Mouse (Mus musculus): ENCODE data around the gene Hist1h2ad. TPM values are rescaled to one million over a fixed set of nuclear protein-coding genes. Genes with fewer than 3 reads are reported as not detected.
"Not testable (repeated sequence)": the region's sequence is repeated elsewhere in the genome, so short reads cannot be mapped to it uniquely, and the experiment has no call there.

Gene Hist1h2ad
- polyA plus RNA-seq, 1 experiment from 2014 or later = 2.7 TPM

DNA sequence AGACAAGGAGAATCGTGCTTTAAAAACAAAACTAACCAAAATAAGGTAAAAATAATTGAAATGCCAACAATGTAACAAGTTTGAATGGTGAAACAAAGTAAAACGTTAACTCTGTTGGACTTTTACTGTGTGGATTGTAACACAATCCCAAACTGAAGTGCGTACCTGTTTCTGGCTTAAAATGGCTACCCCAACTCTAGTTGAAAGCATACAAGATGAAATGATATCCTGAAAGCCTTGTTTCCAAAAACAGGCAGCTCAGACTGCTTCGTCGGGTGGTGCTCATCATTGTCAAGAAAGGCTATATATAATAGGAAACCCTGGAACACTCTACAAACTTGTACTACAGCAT, 12.7 kb upstream of the Hist1h2ad start:
- H3K36me3 ChIP-seq (ENCODE audit: control insufficient read depth, insufficient read depth, low read length); ATAC-seq; H3K9me3 ChIP-seq (ENCODE audit: control insufficient read depth, low read length); H3K4me1 ChIP-seq (ENCODE audit: control insufficient read depth, insufficient read depth, low read length); H3K27me3 ChIP-seq (replicated peaks; ENCODE audit: control insufficient read depth, insufficient read depth, low read length): not testable (repeated sequence)
- Histone ChIP-seq H3K27ac (ENCODE audit: low read length) (peak overlapping the region; percentile 96), H3K4me3 (ENCODE audit: low read length) (peak overlapping the region; percentile 45), H3K4me2 (ENCODE audit: low read depth, low read length) (peak overlapping the region; percentile 62), H3K9ac (ENCODE audit: low read depth, low read length) (0 out of 2 replicates have a peak overlapping the region, but pooled peaks have one; percentile 60)
- WGBS = 2% methylated on average over 2 of the region's 5 CpGs

DNA sequence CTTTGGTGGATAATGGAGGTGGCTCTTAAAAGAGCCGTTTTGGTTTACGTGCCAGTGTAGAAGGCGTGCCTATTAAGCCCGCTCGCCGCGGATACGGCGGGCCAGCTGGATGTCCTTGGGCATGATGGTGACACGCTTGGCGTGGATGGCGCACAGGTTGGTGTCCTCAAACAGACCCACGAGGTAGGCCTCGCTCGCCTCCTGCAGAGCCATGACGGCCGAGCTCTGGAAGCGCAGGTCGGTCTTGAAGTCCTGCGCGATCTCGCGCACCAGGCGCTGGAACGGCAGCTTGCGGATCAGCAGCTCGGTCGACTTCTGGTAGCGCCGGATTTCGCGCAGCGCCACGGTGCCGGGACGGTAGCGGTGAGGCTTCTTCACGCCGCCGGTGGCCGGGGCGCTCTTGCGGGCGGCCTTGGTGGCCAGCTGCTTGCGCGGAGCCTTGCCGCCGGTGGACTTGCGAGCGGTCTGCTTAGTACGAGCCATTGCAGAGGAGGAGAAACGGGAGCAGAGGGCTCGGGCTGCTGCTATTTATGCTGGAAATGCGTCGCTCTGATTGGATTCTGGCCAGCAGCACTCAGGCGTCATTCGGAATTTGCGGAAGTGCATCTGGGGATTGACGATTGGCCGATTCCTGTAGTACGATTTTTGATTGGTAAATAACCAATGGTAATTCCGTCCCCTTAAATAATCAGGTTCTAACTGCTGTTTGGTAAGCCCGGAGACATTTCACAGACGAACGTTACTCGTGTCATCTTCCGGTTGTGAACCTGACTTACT, 12.1 kb upstream of the Hist1h2ad start, which contains the start of gene Hist1h3e:
Hist1h3e (minus strand) TSS at position 487 of the 777 bp plus-strand sequence.
- not testable (repeated sequence) for H3K27me3 ChIP-seq (replicated peaks; ENCODE audit: control insufficient read depth, insufficient read depth, low read length); H3K36me3 ChIP-seq (ENCODE audit: control insufficient read depth, insufficient read depth, low read length); H3K4me1 ChIP-seq (ENCODE audit: control insufficient read depth, insufficient read depth, low read length); H3K9me3 ChIP-seq (ENCODE audit: control insufficient read depth, low read length)
- Histone ChIP-seq H3K4me3 (ENCODE audit: low read length) (peak within 1 kb of the TSS; percentile 45), H3K27ac (ENCODE audit: low read length) (peak within 1 kb of the TSS; percentile 96), H3K9ac (ENCODE audit: low read depth, low read length) (peak within 1 kb of the TSS; percentile 60), H3K4me2 (ENCODE audit: low read depth, low read length) (peak within 1 kb of the TSS; percentile 62)
- ATAC-seq = peak; percentile 95
- under 1% methylated on average over 52 of the region's 67 CpGs for WGBS

- Histone ChIP-seq H3K36me3 (ENCODE audit: control insufficient read depth, insufficient read depth, low read length) (no peaks in the 10 kb centered on the region), H3K4me1 (ENCODE audit: control insufficient read depth, insufficient read depth, low read length) (no peaks in the 10 kb centered on the region; the same call in 1 of the 2 replicates), H3K9me3 (ENCODE audit: control insufficient read depth, low read length) (no peaks in the 10 kb centered on the region), H3K9ac (ENCODE audit: low read depth, low read length) (peak overlapping the region; percentile 60; the same call in 1 of the 2 replicates), H3K4me3 (ENCODE audit: low read length) (peak overlapping the region; percentile 45), H3K27ac (ENCODE audit: low read length) (peak overlapping the region; percentile 96), H3K27me3 (replicated peaks; ENCODE audit: control insufficient read depth, insufficient read depth, low read length) (no peaks in the 10 kb centered on the region), H3K4me2 (ENCODE audit: low read depth, low read length) (peak overlapping the region; percentile 62)
- peak; percentile 45 for ATAC-seq
- WGBS = 2% methylated on average over 18 of the region's 18 CpGs
Observed at GRCm38 (mm10) chr13:23562699-23563462, 11.3 kb upstream of the Hist1h2ad start.

DNA sequence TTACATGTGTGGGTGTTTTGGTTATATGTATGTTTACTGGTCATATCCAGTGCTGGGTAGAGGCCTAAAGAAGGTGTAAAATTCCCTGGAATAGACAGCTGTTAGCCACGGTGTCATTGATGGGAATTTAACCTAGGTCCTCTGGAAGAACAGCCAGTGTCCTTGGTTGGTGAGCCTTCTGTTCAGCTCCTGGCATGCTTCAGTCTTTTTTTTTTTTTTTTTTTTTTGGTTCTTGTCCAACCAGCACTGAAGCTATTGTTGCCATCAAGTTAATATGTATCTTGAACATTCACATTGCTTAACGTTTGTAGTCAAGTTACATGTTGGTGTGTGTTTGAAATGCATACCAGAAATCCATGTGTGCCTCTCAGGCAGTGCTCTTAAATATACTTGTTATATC, 9.7 kb upstream of the Hist1h2ad start:
- H3K27me3 ChIP-seq (replicated peaks; ENCODE audit: control insufficient read depth, insufficient read depth, low read length) = no peaks in the 10 kb centered on the region
- no peak overlapping the region for H3K9ac ChIP-seq (ENCODE audit: low read depth, low read length)
- no peak for ATAC-seq
- no peaks in the 10 kb centered on the region; the same call in 1 of the 2 replicates for H3K4me1 ChIP-seq (ENCODE audit: control insufficient read depth, insufficient read depth, low read length)
- H3K4me2 ChIP-seq (ENCODE audit: low read depth, low read length) = no peak overlapping the region
- H3K9me3 ChIP-seq (ENCODE audit: control insufficient read depth, low read length) = no peaks in the 10 kb centered on the region
- no peaks in the 10 kb centered on the region for H3K36me3 ChIP-seq (ENCODE audit: control insufficient read depth, insufficient read depth, low read length)
- H3K27ac ChIP-seq (ENCODE audit: low read length) = no peak overlapping the region
- no peak overlapping the region for H3K4me3 ChIP-seq (ENCODE audit: low read length)
- 85% methylated on average over 2 of the region's 2 CpGs for WGBS

DNA sequence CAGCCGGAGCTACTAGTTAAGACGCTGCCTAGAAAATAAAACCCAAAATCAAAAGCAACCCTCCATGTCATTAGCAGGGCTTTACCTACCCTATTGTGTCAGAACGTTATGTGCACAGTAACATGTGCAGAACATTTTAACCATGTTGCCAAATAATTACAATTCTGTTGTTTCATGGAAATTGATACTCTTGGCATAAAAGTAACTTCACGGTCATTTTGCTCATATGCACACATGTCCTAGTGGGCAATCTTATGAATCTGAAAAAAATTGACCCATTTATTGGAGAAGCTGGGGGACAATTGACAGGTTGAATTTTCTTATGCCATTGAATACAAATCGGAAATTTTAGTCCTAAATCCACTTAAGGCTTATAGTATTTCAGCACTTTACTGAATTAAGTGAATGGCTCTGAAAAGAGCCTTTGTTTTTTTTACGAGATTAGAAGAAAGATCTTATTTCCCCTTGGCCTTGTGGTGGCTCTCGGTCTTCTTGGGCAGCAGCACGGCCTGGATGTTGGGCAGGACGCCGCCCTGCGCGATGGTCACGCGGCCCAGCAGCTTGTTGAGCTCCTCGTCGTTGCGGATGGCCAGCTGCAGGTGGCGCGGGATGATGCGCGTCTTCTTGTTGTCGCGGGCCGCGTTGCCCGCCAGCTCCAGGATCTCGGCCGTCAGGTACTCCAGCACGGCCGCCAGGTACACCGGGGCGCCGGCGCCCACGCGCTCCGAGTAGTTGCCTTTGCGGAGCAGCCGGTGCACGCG, 3.7 kb upstream of the Hist1h2ad start:
- H3K9me3 ChIP-seq (ENCODE audit: control insufficient read depth, low read length); H3K27me3 ChIP-seq (replicated peaks; ENCODE audit: control insufficient read depth, insufficient read depth, low read length); H3K4me1 ChIP-seq (ENCODE audit: control insufficient read depth, insufficient read depth, low read length); H3K36me3 ChIP-seq (ENCODE audit: control insufficient read depth, insufficient read depth, low read length); ATAC-seq: not testable (repeated sequence)
- 2% methylated on average over 25 of the region's 41 CpGs for WGBS
- Histone ChIP-seq H3K27ac (ENCODE audit: low read length) (peak overlapping the region; percentile 96), H3K4me2 (ENCODE audit: low read depth, low read length) (peak overlapping the region; percentile 56), H3K9ac (ENCODE audit: low read depth, low read length) (peak overlapping the region; percentile 64), H3K4me3 (ENCODE audit: low read length) (peak overlapping the region; percentile 43)

DNA sequence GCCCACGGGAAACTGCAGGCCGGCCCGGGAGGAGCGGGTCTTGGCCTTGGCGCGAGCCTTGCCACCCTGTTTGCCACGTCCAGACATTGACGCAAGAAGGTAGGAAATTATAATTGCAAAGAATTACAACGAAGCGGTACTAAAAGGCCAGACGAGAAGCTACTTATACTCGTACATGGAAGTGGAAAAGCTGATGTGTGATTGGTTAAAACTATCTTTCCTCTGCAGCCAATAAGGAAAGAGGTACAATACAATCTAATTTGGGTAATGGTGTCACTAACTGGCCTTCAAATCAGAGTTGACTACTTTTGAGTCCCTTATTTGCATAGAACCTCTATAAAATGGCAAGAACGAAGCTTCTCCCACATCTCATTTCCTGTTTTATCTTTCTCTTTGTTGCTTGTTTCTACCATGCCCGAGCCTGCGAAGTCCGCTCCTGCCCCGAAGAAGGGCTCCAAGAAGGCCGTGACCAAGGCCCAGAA, 3.1 kb upstream of the Hist1h2ad start, which contains the start of the genes Hist1h2ae and Hist1h2bg:
Hist1h2ae (minus strand) TSS at position 199 of the 482 bp plus-strand sequence.
Hist1h2bg (plus strand) TSS at position 375 of the 482 bp plus-strand sequence.
- Histone ChIP-seq H3K4me2 (ENCODE audit: low read depth, low read length) (peak within 1 kb of the TSS; percentile 68), H3K36me3 (ENCODE audit: control insufficient read depth, insufficient read depth, low read length) (no peaks in the 10 kb centered on the region), H3K27me3 (replicated peaks; ENCODE audit: control insufficient read depth, insufficient read depth, low read length) (no peaks in the 10 kb centered on the region), H3K9me3 (ENCODE audit: control insufficient read depth, low read length) (no peaks in the 10 kb centered on the region), H3K27ac (ENCODE audit: low read length) (peak within 1 kb of the TSS; percentile 96), H3K4me3 (ENCODE audit: low read length) (peak within 1 kb of the TSS; percentile 51), H3K4me1 (ENCODE audit: control insufficient read depth, insufficient read depth, low read length) (0 out of 2 replicates have a peak, but pooled peaks cover 4% of the 10 kb centered on the region), H3K9ac (ENCODE audit: low read depth, low read length) (peak within 1 kb of the TSS; percentile 72)
- WGBS = under 1% methylated on average over 18 of the region's 18 CpGs
- ATAC-seq = peak; percentile 88

DNA sequence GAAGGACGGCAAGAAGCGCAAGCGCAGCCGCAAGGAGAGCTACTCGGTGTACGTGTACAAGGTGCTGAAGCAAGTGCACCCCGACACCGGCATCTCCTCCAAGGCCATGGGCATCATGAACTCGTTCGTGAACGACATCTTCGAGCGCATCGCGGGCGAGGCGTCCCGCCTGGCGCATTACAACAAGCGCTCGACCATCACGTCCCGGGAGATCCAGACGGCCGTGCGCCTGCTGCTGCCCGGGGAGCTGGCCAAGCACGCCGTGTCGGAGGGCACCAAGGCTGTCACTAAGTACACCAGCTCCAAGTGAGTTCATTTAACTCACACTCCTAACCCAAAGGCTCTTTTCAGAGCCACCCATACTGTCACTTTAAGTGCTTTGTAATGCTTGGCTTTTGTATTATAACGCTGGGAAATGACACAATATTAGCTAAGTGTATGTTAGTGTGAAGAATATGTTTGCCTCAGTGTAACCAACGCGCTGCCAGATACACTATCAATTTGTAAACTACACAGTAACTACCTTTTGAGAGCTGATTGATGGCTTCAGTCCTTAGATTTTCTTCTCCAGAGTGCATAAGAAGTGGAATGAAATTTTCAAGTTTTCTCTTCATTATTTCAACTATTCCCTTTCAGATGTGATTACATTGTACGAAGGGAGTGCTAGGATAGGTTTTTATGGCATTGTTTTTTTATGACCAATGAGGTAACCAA, 2.5 kb upstream of the Hist1h2ad start:
- not testable (repeated sequence) for H3K9me3 ChIP-seq (ENCODE audit: control insufficient read depth, low read length); H3K36me3 ChIP-seq (ENCODE audit: control insufficient read depth, insufficient read depth, low read length); H3K4me1 ChIP-seq (ENCODE audit: control insufficient read depth, insufficient read depth, low read length); ATAC-seq; H3K27me3 ChIP-seq (replicated peaks; ENCODE audit: control insufficient read depth, insufficient read depth, low read length)
- Histone ChIP-seq H3K4me3 (ENCODE audit: low read length) (peak overlapping the region; percentile 51), H3K27ac (ENCODE audit: low read length) (peak overlapping the region; percentile 92), H3K4me2 (ENCODE audit: low read depth, low read length) (peak overlapping the region; percentile 68), H3K9ac (ENCODE audit: low read depth, low read length) (peak overlapping the region; percentile 72)
- under 1% methylated on average over 11 of the region's 34 CpGs for WGBS

GRCm38 (mm10) chr13:23572218-23573033, 1.8 kb upstream of the Hist1h2ad start:
- WGBS = 20% methylated on average over 2 of the region's 2 CpGs
- Histone ChIP-seq H3K27me3 (replicated peaks; ENCODE audit: control insufficient read depth, insufficient read depth, low read length) (no peaks in the 10 kb centered on the region), H3K4me3 (ENCODE audit: low read length) (peak overlapping the region; percentile 51), H3K27ac (ENCODE audit: low read length) (peak overlapping the region; percentile 89), H3K9me3 (ENCODE audit: control insufficient read depth, low read length) (no peaks in the 10 kb centered on the region), H3K4me1 (ENCODE audit: control insufficient read depth, insufficient read depth, low read length) (peaks cover 12% of the 10 kb centered on the region; the same call in 1 of the 2 replicates), H3K9ac (ENCODE audit: low read depth, low read length) (peak overlapping the region; percentile 72; the same call in 1 of the 2 replicates), H3K4me2 (ENCODE audit: low read depth, low read length) (peak overlapping the region; percentile 68), H3K36me3 (ENCODE audit: control insufficient read depth, insufficient read depth, low read length) (no peaks in the 10 kb centered on the region)
- ATAC-seq = no peak
